Comparison of ENCODE assay signal across 8 mouse cellular contexts in genomic region chr4:140701049-140701715, GRCm38 (mm10). TPM values are rescaled to one million over a fixed set of nuclear protein-coding genes. Genes with fewer than 3 reads are reported as not detected.
DNase-seq lines count a peak whose midpoint lies in the region; ATAC-seq and TF ChIP-seq lines count a peak whose summit lies in the region.

No protein-coding gene starts in this region.

- peak; percentile 54 for ATAC-seq in inflammation-experienced regulatory T-cells, adult 6 months
- peak; percentile 31; the same call in 1 of the 2 replicates for ATAC-seq in megakaryocyte-erythroid progenitor cell, adult 5-6 weeks (replicated peaks; ENCODE audit: low FRiP score, low TSS enrichment, poor library complexity, severe bottlenecking)

- peak overlapping the region; percentile 51 for H3K4me3 ChIP-seq in cortical plate, adult 2 months (ENCODE audit: insufficient read depth, low read length)

- TF ChIP-seq POLR2A in cortical plate, adult 2 months (IDR thresholded peaks at IDR 0.05; ENCODE audit: extremely low read depth, insufficient read depth, low read length): peak; percentile 54; the same call in 1 of the 2 replicates

- DNase-seq in adipocyte (ENCODE audit: low spot score): peak; percentile 68
- peak; percentile 90 for DNase-seq in gastrocnemius, postnatal 10 days
- peak; percentile 84 to 86 for DNase-seq in left cerebral cortex, postnatal 25 days (ENCODE audit: low spot score in 2 of 2)
- peak; percentile 81 to 86 for DNase-seq in right cerebral cortex, postnatal 10 days (ENCODE audit: low spot score in 2 of 2)
- peak; percentile 80 for DNase-seq in urinary bladder, postnatal 25 days (ENCODE audit: low spot score)

- no peak for TF ChIP-seq CTCF in cortical plate, adult 2 months (IDR thresholded peaks at IDR 0.05; ENCODE audit: extremely low read depth, insufficient read depth, low read length)

- H3K4me1 ChIP-seq in cortical plate, adult 2 months (ENCODE audit: control insufficient read depth, insufficient read depth, low read length): no peaks in the 10 kb centered on the region

- intact Hi-C loops in left cerebral cortex, postnatal 25 days (cut with DNase I): loop anchor here (5.0 to 10.0 kb wide), 2 partner anchors 261 to 374 kb away; partner anchors contain the start of genes Necap2 and Sdhb

- H3K27ac ChIP-seq in cortical plate, adult 2 months (ENCODE audit: insufficient read depth, low read length): peak overlapping the region; percentile 77

RNA-seq across cellular contexts. Expression of gene Rcc2, which starts 0.8 kb away (rescaled TPM):
- polyA plus RNA-seq in cortical plate, adult 2 months (2012; rRNA removed): 44.1 and 45.9 TPM in 2 replicates
- total RNA-seq in gastrocnemius, postnatal 10 days (2021): 10 to 100 TPM; 23.4 to 30.2 TPM
- 10 to 100 TPM; 13.8 to 21.6 (median 21.0) TPM for polyA plus RNA-seq in inflammation-experienced regulatory T-cells, adult 6 months (2017; shearing (Covaris generic))
- 10 to 100 TPM; 80.4 to 84.3 TPM for total RNA-seq in left cerebral cortex, postnatal 25 days (2021)
- total RNA-seq in megakaryocyte-erythroid progenitor cell, adult 5-6 weeks (2014; fragmentation: Nextera tagmentation): 211 and 220 TPM in 2 replicates
- 134 and 194 TPM in 2 replicates for total RNA-seq in megakaryocyte-erythroid progenitor cell, adult 5-6 weeks (2017)

RNA-seq across cellular contexts. Expression of gene Arhgef10l, which starts 35.4 kb away (rescaled TPM):
- polyA plus RNA-seq in cortical plate, adult 2 months (2012; rRNA removed): 34.5 and 38.3 TPM in 2 replicates
- 10 to 100 TPM; 50.3 to 53.7 TPM for total RNA-seq in gastrocnemius, postnatal 10 days (2021)
- under 1 TPM in 1 of 3 experiments, not detected in 2; 0.12 TPM for polyA plus RNA-seq in inflammation-experienced regulatory T-cells, adult 6 months (2017; shearing (Covaris generic))
- 10 to 100 TPM; 53.2 to 57.9 TPM for total RNA-seq in left cerebral cortex, postnatal 25 days (2021)
- total RNA-seq in megakaryocyte-erythroid progenitor cell, adult 5-6 weeks (2014; fragmentation: Nextera tagmentation): 0.07 TPM in 1 of 2 replicates, not detected in the other
- total RNA-seq in megakaryocyte-erythroid progenitor cell, adult 5-6 weeks (2017): not detected in 2 replicates

RNA-seq across cellular contexts. Expression of gene Padi6, which starts 41.3 kb away (rescaled TPM):
- polyA plus RNA-seq in cortical plate, adult 2 months (2012; rRNA removed): 0.72 and 1.1 TPM in 2 replicates
- not detected for total RNA-seq in gastrocnemius, postnatal 10 days (2021)
- not detected for polyA plus RNA-seq in inflammation-experienced regulatory T-cells, adult 6 months (2017; shearing (Covaris generic))
- total RNA-seq in left cerebral cortex, postnatal 25 days (2021): under 1 TPM; 0.32 to 0.44 TPM
- total RNA-seq in megakaryocyte-erythroid progenitor cell, adult 5-6 weeks (2014; fragmentation: Nextera tagmentation): not detected in 2 replicates
- total RNA-seq in megakaryocyte-erythroid progenitor cell, adult 5-6 weeks (2017): not detected in 2 replicates

Comparison
In these comparisons a context has a peak if more than half of its experiments do, and no peak if none do; other contexts are left out.
1. Peak in every context shown above with its lines: DNase-seq, ATAC-seq, H3K4me3 ChIP-seq and H3K27ac ChIP-seq.
2. RNA of gene Arhgef10l, which starts 35.4 kb away (total RNA-seq): 53.2 to 57.9 TPM in left cerebral cortex, postnatal 25 days and 50.3 to 53.7 TPM in gastrocnemius, postnatal 10 days; 0.07 TPM in megakaryocyte-erythroid progenitor cell, adult 5-6 weeks; every median in the first group is over 10 times any median in the second.